Mouse (Mus musculus): Measurements from ENCODE around the gene Zfp189. TPM values are rescaled to one million over a fixed set of nuclear protein-coding genes. Genes with fewer than 3 reads are reported as not detected.
"Not testable (repeated sequence)": the region's sequence is repeated elsewhere in the genome, so short reads cannot be mapped to it uniquely, and the experiment has no call there.

The Zfp189 gene
- polyA plus RNA-seq (2014; fragmentation: Nextera tagmentation; extraction: Ambion mirVana) = 7.2 and 8.3 TPM in 2 replicates

GRCm38 (mm10) chr4:49520572-49521340 is at the start of gene Zfp189, which contains the start of gene Mrpl50:
TSS of gene Zfp189 (plus strand) at chr4:49521176.
TSS of gene Mrpl50 (minus strand) at chr4:49521093.
- H3K4me3 ChIP-seq (ENCODE audit: control insufficient read depth in 1 of 2, insufficient read depth in 1 of 2, low read depth in 1 of 2, low read length in 2 of 2) = peak within 1 kb of the TSS; percentile 59 to 97
- H3K27me3 ChIP-seq (ENCODE audit: control insufficient read depth, insufficient read depth, low read length) = no peaks in the 10 kb centered on the region
- no peaks in the 10 kb centered on the region for H3K9me3 ChIP-seq (ENCODE audit: control insufficient read depth, low read length)
- H3K27ac ChIP-seq (replicated peaks in 1 of 2; ENCODE audit: control insufficient read depth in 1 of 2, insufficient read depth in 1 of 2, low read depth in 2 of 2, low read length in 2 of 2) = peak within 1 kb of the TSS; percentile 74 to 80
- H3K4me2 ChIP-seq (ENCODE audit: low read length) = peak within 1 kb of the TSS; percentile 73
- peaks cover 21% of the 10 kb centered on the region; the same call in 1 of the 2 replicates for H3K36me3 ChIP-seq (ENCODE audit: control insufficient read depth, insufficient read depth, low read length)
- under 1% methylated on average over 41 of the region's 41 CpGs for WGBS
- ATAC-seq (ENCODE audit: insufficient number of reproducible peaks, insufficient read depth, low FRiP score, low read depth) = peak; percentile 98
- H3K4me1 ChIP-seq (ENCODE audit: control insufficient read depth in 2 of 2, insufficient read depth in 2 of 2, low read length in 2 of 2) = peaks cover 2 to 13% of the 10 kb centered on the region in 2 experiments
- peak within 1 kb of the TSS; percentile 87 for H3K9ac ChIP-seq (ENCODE audit: low read length)

DNA sequence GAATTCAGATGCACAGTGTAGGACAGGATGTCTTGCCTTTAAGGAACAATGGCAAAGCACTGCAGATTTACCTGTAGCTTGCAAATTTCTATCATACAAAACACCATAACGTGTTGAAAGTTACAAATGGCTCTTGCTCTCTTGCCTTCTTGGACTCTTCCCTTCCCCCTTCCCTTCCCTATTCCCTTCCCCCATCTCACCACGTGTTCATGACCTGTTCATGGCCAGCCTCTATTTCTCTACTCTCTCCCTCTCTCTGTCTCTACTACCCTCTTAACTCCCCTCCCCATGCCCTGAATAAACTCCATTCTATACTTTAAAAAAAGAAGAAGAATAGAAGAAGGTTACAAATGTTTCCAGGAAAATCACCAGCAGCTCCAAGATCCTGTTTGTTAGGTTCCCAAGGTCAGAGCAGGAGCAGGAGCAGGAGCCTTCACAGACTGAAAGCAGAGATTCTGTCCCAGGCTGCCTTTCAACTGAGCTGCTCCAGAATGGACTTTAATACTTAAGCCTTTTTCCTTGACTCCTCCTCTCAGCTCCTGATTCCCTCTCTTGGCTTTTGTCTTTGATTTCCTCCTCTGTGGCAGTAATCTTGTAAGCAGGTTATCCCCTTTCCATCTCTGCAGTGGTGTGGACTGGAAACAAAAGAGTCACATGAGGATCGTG is 47.4 kb upstream of the Zfp189 start, which contains the start of gene Acnat1:
TSS of gene Acnat1 (minus strand) at position 478 of the 666 bp plus-strand sequence.
- Histone ChIP-seq H3K9ac (ENCODE audit: low read length) (no peak within 1 kb of the TSS), H3K4me3 (ENCODE audit: control insufficient read depth in 1 of 2, insufficient read depth in 1 of 2, low read depth in 1 of 2, low read length in 2 of 2) (no peak within 1 kb of the TSS), H3K9me3 (ENCODE audit: control insufficient read depth, low read length) (no peaks in the 10 kb centered on the region), H3K4me1 (ENCODE audit: control insufficient read depth in 2 of 2, insufficient read depth in 2 of 2, low read length in 2 of 2) (no peaks in the 10 kb centered on the region), H3K4me2 (ENCODE audit: low read length) (no peak within 1 kb of the TSS), H3K27me3 (ENCODE audit: control insufficient read depth, insufficient read depth, low read length) (no peaks in the 10 kb centered on the region), H3K27ac (replicated peaks in 1 of 2; ENCODE audit: control insufficient read depth in 1 of 2, insufficient read depth in 1 of 2, low read depth in 2 of 2, low read length in 2 of 2) (no peak within 1 kb of the TSS), H3K36me3 (ENCODE audit: control insufficient read depth, insufficient read depth, low read length) (no peaks in the 10 kb centered on the region)
- no peak for ATAC-seq (ENCODE audit: insufficient number of reproducible peaks, insufficient read depth, low FRiP score, low read depth)
- WGBS = 41% methylated on average over 3 of the region's 3 CpGs

- Histone ChIP-seq H3K27me3 (ENCODE audit: control insufficient read depth, insufficient read depth, low read length) (no peaks in the 10 kb centered on the region), H3K4me1 (ENCODE audit: control insufficient read depth in 2 of 2, insufficient read depth in 2 of 2, low read length in 2 of 2) (no peaks in the 10 kb centered on the region), H3K4me2 (ENCODE audit: low read length) (no peak overlapping the region), H3K9me3 (ENCODE audit: control insufficient read depth, low read length) (no peaks in the 10 kb centered on the region), H3K27ac (replicated peaks in 1 of 2; ENCODE audit: control insufficient read depth in 1 of 2, insufficient read depth in 1 of 2, low read depth in 2 of 2, low read length in 2 of 2) (no peak overlapping the region), H3K9ac (ENCODE audit: low read length) (no peak overlapping the region), H3K36me3 (ENCODE audit: control insufficient read depth, insufficient read depth, low read length) (no peaks in the 10 kb centered on the region), H3K4me3 (ENCODE audit: control insufficient read depth in 1 of 2, insufficient read depth in 1 of 2, low read depth in 1 of 2, low read length in 2 of 2) (no peak overlapping the region)
- no peak for ATAC-seq (ENCODE audit: insufficient number of reproducible peaks, insufficient read depth, low FRiP score, low read depth)
Observed at GRCm38 (mm10) chr4:49474583-49474982, 46.4 kb upstream of the Zfp189 start.

DNA sequence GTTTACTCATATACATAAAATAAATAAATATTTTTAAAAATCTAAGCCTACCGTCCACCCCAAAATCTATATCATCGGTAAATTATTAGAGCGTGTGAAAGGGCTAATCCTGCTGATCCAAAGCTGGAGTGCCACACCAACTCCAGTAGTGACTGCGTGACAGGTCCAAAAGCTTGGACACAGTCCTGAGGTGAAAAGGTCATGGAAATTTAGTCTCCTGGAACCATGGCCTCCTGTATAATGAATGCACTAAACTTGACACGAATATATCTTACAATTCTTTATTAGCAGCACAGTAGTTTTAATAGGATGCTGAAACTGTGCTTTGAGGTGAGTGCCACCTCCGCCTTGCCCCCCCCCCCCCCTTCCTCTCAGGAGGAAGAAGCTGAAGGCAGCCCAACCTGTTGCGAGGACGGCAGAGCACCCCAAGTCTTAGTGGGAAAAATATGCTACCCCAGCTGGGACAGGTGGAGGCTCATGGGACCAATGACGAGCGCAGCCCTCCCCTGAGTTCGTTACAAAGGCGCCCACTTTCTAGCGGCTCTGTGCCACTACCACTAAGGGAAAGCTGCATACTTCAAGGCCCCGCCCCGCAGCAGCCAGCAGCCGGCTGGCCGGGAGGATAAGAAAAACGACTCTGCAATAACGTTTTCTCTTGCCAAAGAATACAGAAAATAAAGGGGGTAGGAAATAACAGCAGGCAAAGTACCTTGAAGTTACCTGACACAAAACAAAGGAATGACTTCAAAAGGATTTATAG is 42.7 kb upstream of the Zfp189 start:
- Histone ChIP-seq H3K9ac (ENCODE audit: low read length) (no peak overlapping the region), H3K4me2 (ENCODE audit: low read length) (peak overlapping the region; percentile 58), H3K36me3 (ENCODE audit: control insufficient read depth, insufficient read depth, low read length) (no peaks in the 10 kb centered on the region), H3K4me3 (ENCODE audit: control insufficient read depth in 1 of 2, insufficient read depth in 1 of 2, low read depth in 1 of 2, low read length in 2 of 2) (peak overlapping the region; percentile 24 to 45), H3K27me3 (ENCODE audit: control insufficient read depth, insufficient read depth, low read length) (no peaks in the 10 kb centered on the region), H3K9me3 (ENCODE audit: control insufficient read depth, low read length) (no peaks in the 10 kb centered on the region), H3K27ac (replicated peaks in 1 of 2; ENCODE audit: control insufficient read depth in 1 of 2, insufficient read depth in 1 of 2, low read depth in 2 of 2, low read length in 2 of 2) (no peak overlapping the region), H3K4me1 (ENCODE audit: control insufficient read depth in 2 of 2, insufficient read depth in 2 of 2, low read length in 2 of 2) (0 out of 4 replicates have a peak, but pooled peaks cover 2 to 4% of the 10 kb centered on the region in 2 experiments)
- 0 out of 2 replicates have a peak, but pooled peaks have one; percentile 64 for ATAC-seq (ENCODE audit: insufficient number of reproducible peaks, insufficient read depth, low FRiP score, low read depth)
- 17% methylated on average over 19 of the region's 19 CpGs for WGBS

GRCm38 (mm10) chr4:49479035-49479434 is 41.9 kb upstream of the Zfp189 start:
- not testable (repeated sequence) for H3K27me3 ChIP-seq (ENCODE audit: control insufficient read depth, insufficient read depth, low read length); H3K4me2 ChIP-seq (ENCODE audit: low read length); H3K36me3 ChIP-seq (ENCODE audit: control insufficient read depth, insufficient read depth, low read length); H3K9me3 ChIP-seq (ENCODE audit: control insufficient read depth, low read length); ATAC-seq (ENCODE audit: insufficient number of reproducible peaks, insufficient read depth, low FRiP score, low read depth); H3K4me1 ChIP-seq (ENCODE audit: control insufficient read depth in 2 of 2, insufficient read depth in 2 of 2, low read length in 2 of 2); H3K27ac ChIP-seq (replicated peaks in 1 of 2; ENCODE audit: control insufficient read depth in 1 of 2, insufficient read depth in 1 of 2, low read depth in 2 of 2, low read length in 2 of 2); H3K4me3 ChIP-seq (ENCODE audit: control insufficient read depth in 1 of 2, insufficient read depth in 1 of 2, low read depth in 1 of 2, low read length in 2 of 2); H3K9ac ChIP-seq (ENCODE audit: low read length)
- WGBS = 59% methylated on average over 2 of the region's 2 CpGs

- Histone ChIP-seq H3K9me3 (ENCODE audit: control insufficient read depth, low read length) (no peaks in the 10 kb centered on the region), H3K27me3 (ENCODE audit: control insufficient read depth, insufficient read depth, low read length) (no peaks in the 10 kb centered on the region), H3K4me1 (ENCODE audit: control insufficient read depth in 2 of 2, insufficient read depth in 2 of 2, low read length in 2 of 2) (0 out of 4 replicates have a peak, but pooled peaks cover 2 to 4% of the 10 kb centered on the region in 2 experiments), H3K9ac (ENCODE audit: low read length) (no peak overlapping the region), H3K4me2 (ENCODE audit: low read length) (peak overlapping the region; percentile 50), H3K4me3 (ENCODE audit: control insufficient read depth in 1 of 2, insufficient read depth in 1 of 2, low read depth in 1 of 2, low read length in 2 of 2) (peak overlapping the region; percentile 6 to 8; a peak in 2 of 4 replicates), H3K36me3 (ENCODE audit: control insufficient read depth, insufficient read depth, low read length) (no peaks in the 10 kb centered on the region), H3K27ac (replicated peaks in 1 of 2; ENCODE audit: control insufficient read depth in 1 of 2, insufficient read depth in 1 of 2, low read depth in 2 of 2, low read length in 2 of 2) (no peak overlapping the region)
- WGBS = 18% methylated on average over 21 of the region's 21 CpGs
- no peak for ATAC-seq (ENCODE audit: insufficient number of reproducible peaks, insufficient read depth, low FRiP score, low read depth)
Observed at GRCm38 (mm10) chr4:49480104-49480760, 40.7 kb upstream of the Zfp189 start.

- Histone ChIP-seq H3K27ac (replicated peaks in 1 of 2; ENCODE audit: control insufficient read depth in 1 of 2, insufficient read depth in 1 of 2, low read depth in 2 of 2, low read length in 2 of 2) (no peak overlapping the region), H3K4me1 (ENCODE audit: control insufficient read depth in 2 of 2, insufficient read depth in 2 of 2, low read length in 2 of 2) (0 out of 4 replicates have a peak, but pooled peaks cover 2 to 4% of the 10 kb centered on the region in 2 experiments), H3K9ac (ENCODE audit: low read length) (no peak overlapping the region), H3K9me3 (ENCODE audit: control insufficient read depth, low read length) (no peaks in the 10 kb centered on the region), H3K4me2 (ENCODE audit: low read length) (no peak overlapping the region), H3K4me3 (ENCODE audit: control insufficient read depth in 1 of 2, insufficient read depth in 1 of 2, low read depth in 1 of 2, low read length in 2 of 2) (no peak overlapping the region), H3K27me3 (ENCODE audit: control insufficient read depth, insufficient read depth, low read length) (no peaks in the 10 kb centered on the region), H3K36me3 (ENCODE audit: control insufficient read depth, insufficient read depth, low read length) (no peaks in the 10 kb centered on the region)
- ATAC-seq (ENCODE audit: insufficient number of reproducible peaks, insufficient read depth, low FRiP score, low read depth) = no peak
- WGBS = 65% methylated on average over 3 of the region's 3 CpGs
Observed at GRCm38 (mm10) chr4:49480896-49481295, 40.1 kb upstream of the Zfp189 start.

All from heart, embryonic 14.5 days (tissue).